ENCODE assay signal across 16 mouse cellular contexts in the genomic region with DNA sequence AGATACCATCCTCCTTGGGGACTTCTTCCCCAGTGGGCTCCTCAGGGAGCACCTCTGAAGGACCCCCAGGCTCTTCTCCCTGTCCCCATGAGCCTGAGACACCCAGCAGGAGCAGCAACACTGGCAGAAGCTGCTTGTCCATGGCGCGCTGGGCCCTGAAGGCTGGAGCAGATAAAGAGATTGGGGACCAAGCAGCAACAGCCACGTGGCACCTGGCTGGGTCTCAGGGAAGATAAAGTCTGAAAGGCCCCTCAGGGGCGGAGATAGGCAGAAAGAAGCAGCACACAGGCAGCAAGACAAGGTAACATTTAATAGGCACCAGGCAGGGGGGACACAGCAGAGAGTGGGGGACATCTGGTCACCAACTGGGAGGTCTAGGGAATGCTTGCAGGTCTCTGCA. TPM values are rescaled to one million over a fixed set of nuclear protein-coding genes. Genes with fewer than 3 reads are reported as not detected.
A peak's percentile ranks its signal among the peaks of the same experiment; 100 is the strongest.
DNase-seq lines count a peak whose midpoint lies in the region; ATAC-seq lines count a peak whose summit lies in the region.
"Had no signal": no experiment of that assay in that cellular context is flagged by ENCODE, and none has a peak within 500 bp of the region (broad histone marks: within the 10 kb centered on the region; RNA-seq: fewer than 3 reads in every experiment).

A gene (minus strand): TSS at position 196 of the 400 bp plus-strand sequence.

- no peak within 1 kb of the TSS for H3K4me3 ChIP-seq in heart, embryonic 12.5 days
- no peak within 1 kb of the TSS for H3K4me3 ChIP-seq in intestine, embryonic 16.5 days (ENCODE audit: low read length)
- peak within 1 kb of the TSS; percentile 62 for H3K4me3 ChIP-seq in neural tube, embryonic 15.5 days (replicated peaks)
- no peak within 1 kb of the TSS for H3K4me3 ChIP-seq in kidney, embryonic 15.5 days (replicated peaks)
- H3K4me3 ChIP-seq: megakaryocyte, embryonic 14.5 days had no signal

- peaks cover 15% of the 10 kb centered on the region for H3K4me1 ChIP-seq in heart, embryonic 12.5 days (replicated peaks)
- H3K4me1 ChIP-seq in intestine, embryonic 16.5 days (ENCODE audit: control insufficient read depth, insufficient read depth, low read length): peaks cover 15% of the 10 kb centered on the region
- peaks cover 36% of the 10 kb centered on the region for H3K4me1 ChIP-seq in neural tube, embryonic 15.5 days
- peaks cover 37% of the 10 kb centered on the region for H3K4me1 ChIP-seq in kidney, embryonic 15.5 days

- no peak within 1 kb of the TSS for H3K27ac ChIP-seq in heart, embryonic 12.5 days (ENCODE audit: poor library complexity, severe bottlenecking)
- no peak within 1 kb of the TSS for H3K27ac ChIP-seq in intestine, embryonic 16.5 days (ENCODE audit: low read length)
- no peak within 1 kb of the TSS for H3K27ac ChIP-seq in neural tube, embryonic 15.5 days (replicated peaks)
- no peak within 1 kb of the TSS for H3K27ac ChIP-seq in kidney, embryonic 15.5 days
- H3K27ac ChIP-seq: embryonic facial prominence, embryonic 15.5 days; heart, embryonic 15.5 days had no signal

- H3K27me3 ChIP-seq in heart, embryonic 12.5 days (replicated peaks): peaks cover 51% of the 10 kb centered on the region
- peaks cover 16% of the 10 kb centered on the region; the same call in 1 of the 2 replicates for H3K27me3 ChIP-seq in intestine, embryonic 16.5 days (replicated peaks; ENCODE audit: control insufficient read depth, insufficient read depth, low read length)
- H3K27me3 ChIP-seq in neural tube, embryonic 15.5 days (replicated peaks): peaks cover 47% of the 10 kb centered on the region
- H3K27me3 ChIP-seq in kidney, embryonic 15.5 days: peaks cover 47% of the 10 kb centered on the region

- 0 out of 2 replicates have a peak within 1 kb of the TSS, but pooled peaks have one; percentile 5 for H3K4me2 ChIP-seq in heart, embryonic 12.5 days
- no peak within 1 kb of the TSS for H3K4me2 ChIP-seq in intestine, embryonic 16.5 days (ENCODE audit: low read depth, low read length)
- H3K4me2 ChIP-seq in neural tube, embryonic 15.5 days: peak within 1 kb of the TSS; percentile 96
- no peak within 1 kb of the TSS for H3K4me2 ChIP-seq in kidney, embryonic 15.5 days

- H3K36me3 ChIP-seq in heart, embryonic 12.5 days: peaks cover 41% of the 10 kb centered on the region
- peaks cover 6% of the 10 kb centered on the region; the same call in 1 of the 2 replicates for H3K36me3 ChIP-seq in intestine, embryonic 16.5 days (ENCODE audit: control insufficient read depth, insufficient read depth, low read length)
- H3K36me3 ChIP-seq in neural tube, embryonic 15.5 days: peaks cover 40% of the 10 kb centered on the region
- H3K36me3 ChIP-seq in kidney, embryonic 15.5 days: peaks cover 44% of the 10 kb centered on the region

- no peaks in the 10 kb centered on the region for H3K9me3 ChIP-seq in heart, embryonic 12.5 days (replicated peaks)
- no peaks in the 10 kb centered on the region for H3K9me3 ChIP-seq in intestine, embryonic 16.5 days (ENCODE audit: control insufficient read depth, low read length)
- H3K9me3 ChIP-seq in neural tube, embryonic 15.5 days (replicated peaks): no peaks in the 10 kb centered on the region
- H3K9me3 ChIP-seq in kidney, embryonic 15.5 days (replicated peaks): no peaks in the 10 kb centered on the region
- H3K9me3 ChIP-seq: embryonic facial prominence, embryonic 15.5 days; heart, embryonic 15.5 days; megakaryocyte, embryonic 14.5 days had no signal

- no peak within 1 kb of the TSS for H3K9ac ChIP-seq in heart, embryonic 12.5 days
- H3K9ac ChIP-seq in intestine, embryonic 16.5 days (ENCODE audit: low read depth, low read length): no peak within 1 kb of the TSS
- no peak within 1 kb of the TSS for H3K9ac ChIP-seq in neural tube, embryonic 15.5 days (replicated peaks)
- no peak within 1 kb of the TSS for H3K9ac ChIP-seq in kidney, embryonic 15.5 days
- H3K9ac ChIP-seq: embryonic facial prominence, embryonic 15.5 days; heart, embryonic 15.5 days had no signal

- 56% methylated on average over 4 of the region's 4 CpGs for WGBS in heart, embryonic 12.5 days
- WGBS in intestine, embryonic 16.5 days: 76% methylated on average over 4 of the region's 4 CpGs
- 88% methylated on average over 4 of the region's 4 CpGs for WGBS in neural tube, embryonic 15.5 days
- 71% methylated on average over 4 of the region's 4 CpGs for WGBS in kidney, embryonic 15.5 days

- DNase-seq in heart, adult 18-20 months: no peak
- DNase-seq in c-Kit-negative CD71-positive TER-119-positive erythroid progenitor cells, embryonic 14.5 days (ENCODE audit: low read depth, low spot score): peak; percentile 38
- no peak for DNase-seq in right cerebral cortex, postnatal 14 days
- no peak for DNase-seq in right cerebral cortex, postnatal 10 days (ENCODE audit: low spot score in 2 of 2)
- DNase-seq: B cell, adult 2 months; cerebellum, adult 11-12 months; right cerebral cortex, postnatal 25 days; thymus, adult 18-20 months had no signal

- ATAC-seq in heart, embryonic 12.5 days (ENCODE audit: insufficient number of reproducible peaks, low FRiP score): no peak
- 0 out of 2 replicates have a peak, but pooled peaks have one; percentile 10 for ATAC-seq in intestine, embryonic 16.5 days
- no peak for ATAC-seq in neural tube, embryonic 15.5 days (ENCODE audit: low FRiP score)
- no peak for ATAC-seq in kidney, embryonic 15.5 days (replicated peaks; ENCODE audit: low FRiP score)

RNA-seq across cellular contexts. Expression of the gene that starts here (rescaled TPM):
- 0.45 and 1.0 TPM in 2 replicates for polyA plus RNA-seq in heart, embryonic 12.5 days (2016; fragmentation: Nextera tagmentation; extraction: Ambion mirVana)
- total RNA-seq in heart, adult 18-20 months (2021): not detected
- polyA plus RNA-seq in intestine, embryonic 16.5 days (2015; fragmentation: Nextera tagmentation; extraction: Ambion mirVana): 104 and 149 TPM in 2 replicates
- 0.23 and 0.73 TPM in 2 replicates for polyA plus RNA-seq in neural tube, embryonic 15.5 days (2015; fragmentation: Nextera tagmentation; extraction: Ambion mirVana)
- 0.55 and 0.67 TPM in 2 replicates for polyA plus RNA-seq in kidney, embryonic 15.5 days (2015; fragmentation: Nextera tagmentation; extraction: Ambion mirVana)
- polyA plus RNA-seq: liver, adult 2 months had no signal

Comparison
In these comparisons a context has a peak if more than half of its experiments do, and no peak if none do; other contexts are left out.
1. RNA of the gene that starts here (polyA plus RNA-seq): 104 to 149 TPM in intestine, embryonic 16.5 days; 0.45 to 1.0 TPM in heart, embryonic 12.5 days, 0.55 to 0.67 TPM in kidney, embryonic 15.5 days and 0.23 to 0.73 TPM in neural tube, embryonic 15.5 days; every median in the first group is over 10 times any median in the second.
2. H3K4me2 ChIP-seq: peak in heart, embryonic 12.5 days (single experiment) and neural tube, embryonic 15.5 days (single experiment); none in intestine, embryonic 16.5 days (single experiment) and kidney, embryonic 15.5 days (single experiment).